Mouse (Mus musculus): ENCODE results near the gene Tssc4.

Gene Tssc4

DNA sequence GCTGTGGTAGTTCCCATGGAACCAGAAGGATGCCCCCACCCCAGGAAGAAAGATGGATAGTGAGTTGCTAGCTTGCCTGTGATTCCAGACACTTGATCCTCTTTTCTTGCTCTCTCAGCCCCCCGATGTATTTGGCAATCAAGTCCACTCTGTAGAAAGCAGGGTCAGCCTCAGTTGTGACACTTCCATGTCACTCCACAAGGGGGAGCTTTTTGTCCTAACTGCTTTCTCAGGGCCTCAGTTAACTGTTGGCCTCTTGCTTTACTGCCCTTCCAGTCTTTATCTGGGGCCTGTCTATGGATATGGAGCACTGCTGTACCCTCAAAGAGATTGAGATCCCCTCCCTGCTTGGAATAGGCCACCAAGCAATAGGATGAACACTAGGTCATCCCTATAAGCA lies 4.0 kb downstream of the Tssc4 start:
- POLR2A ChIA-PET: interaction anchor here in 3 of 4 experiments (0.6 to 26.3 kb wide), 13 partner anchors 9 to 616 kb away, joined by 3 to 600 read pairs (median 5); partner anchors contain the start of genes Cd81 (in 3 of the 3) and Tspan32 (in 1 of the 3)
- CTCF ChIA-PET: interaction anchor here (0.5 to 5.1 kb wide), 42 partner anchors 9 to 992 kb away, joined by 3 to 33 read pairs (median 3); partner anchors contain the start of genes Cd81 (in 2 of the 4), Trpm5 (in 2 of the 4), Ascl2 (in 1 of the 4) and Gm49394 (in 1 of the 4)

DNA sequence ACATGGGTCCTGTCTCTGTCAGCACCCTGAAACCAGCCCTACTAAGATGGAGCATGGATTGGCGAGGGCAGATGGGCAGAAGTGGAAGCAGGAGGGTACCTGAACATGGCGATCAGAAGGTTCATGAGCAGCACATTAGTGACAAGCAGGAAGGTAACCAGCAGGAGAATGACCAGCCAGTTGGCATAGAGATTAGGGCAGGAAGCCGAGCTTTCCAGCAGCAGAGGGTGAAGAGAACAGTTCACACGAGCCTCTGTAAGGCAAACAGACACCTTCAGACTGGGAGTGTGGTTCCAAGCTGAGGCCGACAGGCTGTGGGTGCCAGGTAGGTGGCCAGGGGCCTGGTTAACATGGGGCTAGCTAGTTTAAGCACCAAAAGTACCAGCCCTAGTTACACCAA lies 6.3 kb downstream of the Tssc4 start:
- ChIA-PET CTCF (interaction anchor here in 2 of 4 experiments (1.4 to 5.1 kb wide), 3 partner anchors 11 to 156 kb away, joined by 4 to 33 read pairs (median 22); no protein-coding TSS in a partner anchor), POLR2A (interaction anchor here in 3 of 4 experiments (0.6 to 18.1 kb wide), 5 partner anchors 20 to 1762 kb away, joined by 3 to 600 read pairs (median 164); partner anchors contain the start of genes Cd81 (in 3 of the 3) and Fgf3 (in 1 of the 3))

DNA sequence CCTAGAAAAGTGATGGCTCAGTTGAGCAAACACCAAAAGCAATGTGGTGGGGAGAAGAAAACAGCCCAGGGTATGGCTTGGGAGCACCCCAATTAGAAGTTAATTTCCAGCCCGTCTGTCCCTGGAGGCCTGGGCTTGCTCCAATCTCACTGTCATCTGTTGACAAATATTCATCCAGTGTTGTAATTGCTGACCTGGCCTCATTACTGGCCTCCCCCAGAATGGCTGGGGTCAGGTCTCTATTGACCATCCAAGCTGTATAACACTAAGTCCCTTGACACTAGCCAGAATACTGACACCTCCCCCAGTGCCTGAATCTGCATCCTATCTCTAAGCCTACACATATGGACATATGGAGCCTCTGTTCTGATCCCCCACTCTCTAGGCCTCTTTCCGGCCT lies 8.3 kb downstream of the Tssc4 start:
- ChIA-PET POLR2A (interaction anchor here in 2 of 4 experiments (1.0 to 18.0 kb wide), 6 partner anchors 8 to 69 kb away, joined by 3 to 424 read pairs (median 4); partner anchors contain the start of genes Cd81 (in 2 of the 2) and Tssc4 (in 1 of the 2)), CTCF (interaction anchor here in 1 of 4 experiments (1.6 kb wide), 1 partner anchor 69 kb away, joined by 5 read pairs; no protein-coding TSS in a partner anchor)

DNA sequence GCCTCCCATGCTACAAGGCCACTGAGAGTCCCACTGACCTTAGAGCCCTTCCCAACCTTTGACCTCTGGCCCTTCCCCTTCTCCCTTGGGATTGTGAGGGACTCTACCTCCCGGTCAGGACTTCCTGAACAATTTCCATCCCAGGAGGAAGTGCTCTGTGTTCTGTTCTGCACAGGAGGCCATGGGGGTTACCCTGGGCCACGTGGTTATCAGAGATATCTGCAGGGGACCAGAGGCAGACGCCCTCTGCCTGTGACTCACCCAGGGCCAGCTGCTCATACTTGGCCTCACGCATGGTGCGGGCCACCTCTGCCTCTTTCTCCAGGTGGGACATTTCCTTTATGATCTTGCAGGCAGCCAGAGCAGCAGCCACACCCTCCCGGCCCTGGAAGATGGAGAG lies 13.0 kb downstream of the Tssc4 start:
- ChIA-PET CTCF (interaction anchor here in 2 of 4 experiments (0.8 to 1.0 kb wide), 2 partner anchors 9 kb away, joined by 3 to 4 read pairs; no protein-coding TSS in a partner anchor), POLR2A (interaction anchor here in 3 of 4 experiments (0.6 to 2.3 kb wide), 5 partner anchors 10 to 74 kb away, joined by 3 to 9 read pairs (median 5); partner anchors contain the start of gene Cd81 (in 1 of the 3))

DNA sequence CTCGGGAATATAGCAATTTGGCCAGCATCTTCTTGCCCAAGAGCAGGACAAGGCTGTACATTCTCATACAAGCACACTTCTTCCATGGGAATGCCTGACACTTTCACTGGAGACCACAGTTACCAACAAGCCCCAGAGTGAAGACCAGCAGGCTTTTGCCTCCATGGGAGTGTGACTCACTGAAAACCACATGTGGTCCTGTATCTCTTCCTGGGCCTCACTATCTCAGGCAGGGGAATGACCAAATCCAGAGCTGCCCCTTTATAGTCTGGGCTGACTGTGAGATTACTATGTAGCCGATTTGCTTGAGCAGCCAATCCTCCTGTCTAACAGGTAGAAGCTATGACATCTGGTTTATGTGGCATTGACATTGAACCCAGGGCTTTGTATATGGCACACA lies 14.7 kb downstream of the Tssc4 start:
- POLR2A ChIA-PET: interaction anchor here in 2 of 4 experiments (0.9 to 6.2 kb wide), 3 partner anchors 13 to 75 kb away, joined by 3 to 50 read pairs (median 42); partner anchors contain the start of gene Tssc4 (in 1 of the 2)
- CTCF ChIA-PET: interaction anchor here in 1 of 4 experiments (1.1 to 4.5 kb wide), 2 partner anchors 10 to 75 kb away, joined by 3 to 89 read pairs; no protein-coding TSS in a partner anchor

DNA sequence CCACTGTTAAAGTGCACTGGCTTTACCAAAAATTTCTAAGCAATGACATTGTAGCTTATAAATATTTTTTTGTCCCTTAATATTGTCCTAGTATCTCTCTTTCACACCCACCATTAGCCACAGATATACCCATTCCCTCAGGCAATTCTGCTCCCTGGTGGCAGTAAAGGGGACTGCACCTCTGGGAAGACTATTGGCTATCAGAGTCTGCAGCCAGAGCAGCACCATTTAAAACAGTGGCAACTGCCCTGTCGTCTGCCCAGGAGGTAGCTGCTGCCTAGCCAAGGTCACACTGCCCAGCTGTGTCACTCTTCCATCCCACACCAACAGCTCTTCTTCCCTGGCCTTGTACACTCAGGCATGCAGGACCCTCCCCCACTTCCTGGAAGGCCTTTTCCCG lies 17.3 kb downstream of the Tssc4 start:
- ChIA-PET CTCF (interaction anchor here (0.5 to 5.3 kb wide), 64 partner anchors 8 to 406 kb away, joined by 3 to 89 read pairs (median 4); partner anchors contain the start of genes Trpm5 (in 2 of the 4), Cd81 (in 1 of the 4) and Tssc4 (in 1 of the 4)), POLR2A (interaction anchor here in 3 of 4 experiments (0.7 to 6.2 kb wide), 26 partner anchors 9 to 1797 kb away, joined by 3 to 50 read pairs (median 4); partner anchors contain the start of genes Cd81 (in 3 of the 3) and Tssc4 (in 1 of the 3))

DNA sequence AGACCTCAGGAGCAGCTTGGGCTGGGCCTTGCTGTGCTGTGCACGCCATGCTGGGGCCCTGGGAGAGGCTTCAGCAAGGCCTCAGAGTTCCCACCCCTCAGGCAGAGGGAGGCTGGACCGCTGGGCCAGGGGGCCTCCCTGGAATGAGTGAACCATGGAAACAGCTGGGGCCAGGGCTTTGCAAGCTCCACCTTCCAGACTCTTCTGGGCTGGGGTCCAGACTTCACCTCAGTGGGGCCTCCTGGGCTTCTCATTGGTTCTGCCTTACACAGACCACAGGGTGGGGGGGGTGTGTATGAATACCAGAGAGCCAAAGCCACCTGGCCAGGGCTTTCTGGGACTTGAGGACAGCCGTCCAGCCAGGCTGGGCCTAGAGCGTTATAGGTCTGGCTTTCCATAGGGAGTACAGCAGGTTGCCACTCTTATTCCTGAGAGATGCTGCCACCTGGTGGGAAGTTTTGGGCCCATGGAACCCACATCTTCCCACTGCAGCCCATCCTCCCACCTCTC lies 18.1 kb downstream of the Tssc4 start:
- POLR2A ChIA-PET: interaction anchor here in 3 of 4 experiments (0.7 to 6.2 kb wide), 21 partner anchors 10 to 381 kb away, joined by 3 to 50 read pairs (median 5); partner anchors contain the start of genes Cd81 (in 3 of the 3) and Tssc4 (in 1 of the 3)
- CTCF ChIA-PET: interaction anchor here (0.5 to 5.3 kb wide), 47 partner anchors 8 to 512 kb away, joined by 3 to 89 read pairs (median 5); partner anchors contain the start of genes Cd81 (in 1 of the 4) and Trpm5 (in 1 of the 4)

DNA sequence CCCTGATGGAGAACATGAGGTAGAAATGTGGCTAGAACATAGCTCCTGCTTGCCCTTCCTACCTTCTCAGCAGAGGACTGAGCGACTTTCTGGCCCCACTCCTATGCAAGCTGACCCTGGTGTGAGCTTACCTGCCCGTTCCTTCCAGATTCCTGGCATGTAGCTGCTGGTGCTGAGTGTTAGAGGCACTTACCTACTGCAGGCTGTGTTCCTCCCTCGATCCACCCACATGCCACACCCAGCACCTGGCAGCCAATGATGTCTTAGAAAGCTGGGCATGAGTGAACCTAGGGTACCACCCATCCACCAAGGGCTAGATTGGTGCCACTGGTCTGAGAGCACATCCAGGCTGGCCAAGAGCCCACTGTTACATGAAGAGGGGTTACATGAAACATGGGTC lies 24.8 kb downstream of the Tssc4 start:
- POLR2A ChIA-PET: interaction anchor here in 2 of 4 experiments (1.1 to 2.6 kb wide), 5 partner anchors 13 to 199 kb away, joined by 3 to 10 read pairs (median 3); partner anchors contain the start of gene Cd81 (in 1 of the 2)
- CTCF ChIA-PET: interaction anchor here (0.5 to 3.8 kb wide), 38 partner anchors 8 to 1746 kb away, joined by 3 to 44 read pairs (median 6); partner anchors contain the start of genes Kcnq1 (in 2 of the 4) and Slc22a18 (in 1 of the 4)

DNA sequence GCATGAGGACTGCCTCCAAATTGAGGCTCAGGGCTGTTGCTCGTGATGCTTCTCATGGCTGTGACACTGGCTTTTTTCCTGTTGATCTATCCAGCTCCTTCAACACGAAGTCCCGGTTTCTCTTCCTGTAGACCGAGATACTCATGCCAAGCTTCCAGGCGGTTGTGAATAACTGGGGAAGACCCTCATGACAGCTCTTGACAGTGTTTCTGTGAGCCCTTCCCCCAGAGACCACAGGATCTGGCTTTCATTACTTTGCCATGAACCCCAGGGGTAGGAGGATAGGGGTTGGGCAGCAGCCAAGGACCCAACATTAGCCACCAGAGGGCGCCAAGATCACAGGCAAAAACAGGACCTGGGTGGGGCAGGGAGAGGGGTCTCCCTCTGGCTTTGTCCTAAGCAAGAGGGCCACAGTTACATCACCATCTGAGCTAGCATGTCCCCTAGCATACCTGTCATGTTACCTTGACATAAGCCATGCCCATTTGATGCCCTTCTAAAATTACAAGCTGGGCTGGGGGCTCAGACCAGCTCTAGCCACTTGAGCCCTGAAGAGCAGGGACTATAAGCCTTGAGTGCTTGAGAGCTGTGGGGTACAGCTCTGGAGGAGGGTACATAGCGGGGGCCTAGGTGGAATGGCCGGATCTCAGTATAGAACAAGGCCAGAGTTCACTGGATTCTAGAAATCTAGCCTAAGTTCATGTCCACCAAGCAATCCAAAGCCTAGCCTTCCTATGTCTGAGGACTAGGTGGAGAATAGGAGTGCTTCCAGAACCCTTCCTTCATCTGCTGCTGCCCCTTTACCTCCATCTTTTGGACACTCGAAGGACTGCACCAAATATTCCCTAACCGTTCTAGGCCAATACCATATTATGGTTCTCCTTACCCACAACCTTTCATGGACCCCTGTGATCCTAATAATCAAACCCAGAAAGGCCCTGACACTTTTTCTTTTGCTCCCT lies 25.8 kb downstream of the Tssc4 start, which contains the start of gene Trpm5:
Gene Trpm5, minus strand, starts transcription at position 51 of the 962 bp plus-strand sequence.
- POLR2A ChIA-PET: interaction anchor here in 2 of 4 experiments (0.6 to 1.6 kb wide), 6 partner anchors 12 to 375 kb away, joined by 3 to 6 read pairs (median 3); no protein-coding TSS in a partner anchor
- CTCF ChIA-PET: interaction anchor here (0.5 to 3.8 kb wide), 54 partner anchors 9 to 1747 kb away, joined by 3 to 44 read pairs (median 4); partner anchors contain the start of genes Kcnq1 (in 2 of the 4) and Slc22a18 (in 1 of the 4)

DNA sequence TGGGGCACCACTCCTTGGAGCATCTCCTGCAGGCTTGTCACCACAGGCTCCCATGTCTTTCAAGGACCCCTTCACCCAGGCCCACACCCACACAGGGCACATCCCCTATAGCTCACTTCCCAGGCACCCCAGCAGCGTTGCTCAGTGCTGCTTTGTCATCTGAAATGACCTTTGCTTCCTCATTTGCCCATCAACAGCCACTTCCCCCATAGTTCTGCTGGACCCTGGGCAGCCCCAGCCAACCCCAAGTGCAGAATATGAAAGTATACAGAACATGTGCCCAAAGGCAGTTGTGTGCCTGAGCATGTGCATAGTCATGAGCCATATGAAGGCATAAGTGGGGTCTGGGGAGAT lies 26.5 kb downstream of the Tssc4 start:
- ChIA-PET POLR2A (interaction anchor here in 1 of 4 experiments (1.6 kb wide), 1 partner anchor 375 kb away, joined by 3 read pairs; no protein-coding TSS in a partner anchor), CTCF (interaction anchor here (0.6 to 3.8 kb wide), 39 partner anchors 8 to 411 kb away, joined by 3 to 44 read pairs (median 5); partner anchors contain the start of genes Kcnq1 (in 2 of the 4) and Slc22a18 (in 1 of the 4))

DNA sequence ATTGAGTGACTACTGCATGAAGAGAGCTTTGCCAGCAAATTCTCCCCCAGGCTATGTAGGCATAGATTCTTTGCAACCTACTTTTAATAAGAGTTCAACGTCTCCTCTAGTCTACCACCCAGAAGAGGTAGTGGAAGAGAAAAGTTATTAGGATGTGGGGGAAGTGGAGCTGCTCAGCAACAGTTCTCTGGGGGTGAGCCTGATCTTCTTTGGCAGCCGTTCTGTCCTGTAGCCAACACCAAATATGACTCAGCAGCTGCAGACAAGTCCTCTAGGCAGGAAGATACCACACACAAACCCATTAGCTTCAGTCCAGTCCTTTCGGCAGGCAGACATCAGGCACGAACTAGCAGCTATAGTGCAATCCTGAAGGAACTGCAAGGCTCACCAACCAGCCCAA lies 31.7 kb downstream of the Tssc4 start:
- CTCF ChIA-PET: interaction anchor here in 3 of 4 experiments (0.5 to 3.5 kb wide), 11 partner anchors 11 to 380 kb away, joined by 3 to 13 read pairs (median 3); no protein-coding TSS in a partner anchor
- POLR2A ChIA-PET: interaction anchor here in 2 of 4 experiments (1.1 to 1.6 kb wide), 3 partner anchors 23 to 401 kb away, joined by 3 to 5 read pairs (median 4); no protein-coding TSS in a partner anchor

DNA sequence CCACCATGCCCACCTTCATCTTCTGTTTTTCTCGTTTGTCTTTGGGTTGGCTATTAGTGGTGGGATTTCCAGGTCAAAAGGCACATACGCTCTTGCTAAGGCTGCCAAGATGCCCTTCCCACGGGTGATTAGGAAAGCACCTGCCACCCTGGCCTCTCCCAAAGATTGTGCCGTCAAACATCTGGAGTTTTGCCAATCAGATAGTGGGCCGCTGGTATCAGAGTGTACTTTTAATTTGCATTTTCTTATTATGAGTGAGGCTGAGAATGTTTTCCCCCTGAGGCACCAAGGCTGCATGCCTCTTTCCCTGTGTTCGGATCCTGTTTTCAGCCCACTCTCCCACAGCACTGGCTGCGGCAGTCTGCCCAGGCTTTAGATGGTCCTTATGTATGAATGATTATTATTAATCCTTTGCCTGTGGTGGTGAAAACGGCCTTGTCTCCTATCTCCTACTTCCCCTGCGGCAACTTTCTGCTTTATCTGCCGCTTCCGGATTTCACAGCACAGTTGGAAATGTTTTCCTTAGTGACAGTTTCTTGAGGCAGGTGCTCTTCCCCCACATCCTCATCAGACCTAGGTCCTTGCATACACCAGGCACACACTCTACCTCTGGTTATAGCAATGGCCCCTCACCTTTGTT lies 36.3 kb downstream of the Tssc4 start:
- ChIA-PET POLR2A (interaction anchor here in 3 of 4 experiments (0.6 to 1.6 kb wide), 5 partner anchors 11 to 722 kb away, joined by 3 to 5 read pairs (median 3); no protein-coding TSS in a partner anchor), CTCF (interaction anchor here in 3 of 4 experiments (1.0 to 2.3 kb wide), 6 partner anchors 11 to 361 kb away, joined by 3 to 6 read pairs (median 4); partner anchors contain the start of gene Trpm5 (in 2 of the 3))

DNA sequence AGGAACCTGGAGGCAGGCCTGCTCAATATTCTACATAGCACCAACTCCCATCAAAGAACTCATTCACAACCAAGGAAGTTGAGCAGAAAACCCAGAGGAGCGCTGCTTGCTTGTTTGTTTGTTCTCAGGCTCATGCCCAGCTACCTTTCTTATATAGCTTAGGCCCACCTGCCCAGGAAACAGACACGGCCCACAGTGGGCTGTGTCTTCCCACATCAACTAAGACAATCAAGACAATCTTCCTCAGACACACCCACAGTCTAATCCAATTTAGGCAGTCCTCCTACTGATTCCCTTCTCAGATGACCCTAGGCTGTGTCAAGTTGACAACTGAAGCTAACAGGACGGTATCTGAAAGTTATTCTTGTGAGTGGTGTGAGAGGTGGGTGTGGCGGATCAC lies 37.0 kb downstream of the Tssc4 start, which contains the start of gene Kcnq1:
Gene Kcnq1, plus strand, starts transcription at position 301 of the 400 bp plus-strand sequence.
- ChIA-PET CTCF (interaction anchor here (0.7 to 2.3 kb wide), 10 partner anchors 11 to 360 kb away, joined by 3 to 6 read pairs (median 4); partner anchors contain the start of gene Trpm5 (in 2 of the 4)), POLR2A (interaction anchor here in 3 of 4 experiments (0.6 to 1.6 kb wide), 5 partner anchors 11 to 721 kb away, joined by 3 to 5 read pairs (median 3); no protein-coding TSS in a partner anchor)

DNA sequence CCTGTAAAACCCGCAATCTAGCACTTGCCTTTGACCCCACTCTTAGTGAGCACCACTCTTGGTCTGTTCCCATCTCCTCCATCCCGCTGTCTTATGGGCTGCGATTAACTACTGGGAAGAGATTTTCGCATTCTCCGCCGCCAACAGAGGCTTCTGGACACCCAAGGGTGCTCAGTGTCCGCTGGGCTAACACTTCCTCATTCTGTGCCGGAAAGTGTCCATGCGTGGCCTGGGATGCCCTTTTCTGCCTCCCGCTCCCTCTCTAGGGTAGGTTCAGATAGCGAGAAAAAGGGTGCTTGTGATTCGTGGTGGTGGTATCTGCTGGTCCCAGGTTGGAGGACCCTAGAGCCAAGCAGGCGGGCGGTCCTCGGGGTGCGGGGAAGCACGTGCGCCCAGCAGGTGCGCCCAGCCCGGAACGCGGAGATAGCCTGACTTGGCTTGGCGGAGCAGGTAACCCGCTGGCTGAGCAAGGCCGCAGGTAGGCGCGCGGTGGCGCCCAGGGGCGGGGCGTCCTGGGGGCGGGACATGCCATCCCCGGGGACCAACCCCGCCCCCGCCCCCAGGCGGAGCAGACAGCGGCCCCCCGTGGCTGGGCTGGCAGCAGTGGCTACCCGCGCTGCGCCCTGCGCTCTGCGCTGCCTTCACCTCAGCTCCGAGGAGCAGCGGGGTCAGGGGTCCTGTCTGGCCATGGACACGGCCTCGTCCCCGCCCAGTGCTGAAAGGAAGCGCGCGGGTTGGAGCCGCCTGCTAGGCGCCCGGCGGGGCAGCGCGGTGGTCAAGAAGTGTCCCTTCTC lies 37.8 kb downstream of the Tssc4 start:
- CTCF ChIA-PET: interaction anchor here (0.7 to 2.3 kb wide), 15 partner anchors 12 to 399 kb away, joined by 3 to 6 read pairs (median 4); partner anchors contain the start of gene Trpm5 (in 2 of the 4)
- POLR2A ChIA-PET: interaction anchor here in 3 of 4 experiments (1.3 to 1.7 kb wide), 5 partner anchors 10 to 18 kb away, joined by 3 to 4 read pairs (median 3); partner anchors contain the start of gene Trpm5 (in 1 of the 3)

DNA sequence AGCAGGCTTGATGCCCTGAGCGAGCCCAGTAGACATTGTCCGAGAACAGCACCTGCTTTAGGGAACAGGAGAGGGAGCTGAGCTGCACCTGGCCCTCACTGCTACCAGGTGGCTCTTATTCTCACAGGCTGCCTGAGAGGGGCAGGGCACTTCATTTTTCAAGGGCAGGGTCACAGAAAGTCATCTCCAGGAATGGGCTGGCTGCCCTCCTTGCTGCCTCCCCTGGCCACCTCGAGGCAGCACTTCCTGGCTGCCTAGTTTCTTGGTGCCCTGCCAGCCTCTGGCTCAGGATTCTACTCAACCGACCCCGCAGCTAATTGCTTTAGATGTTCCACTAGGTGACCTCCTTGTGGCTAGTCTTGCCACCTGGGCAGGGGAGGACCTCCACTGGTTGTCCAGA lies 39.2 kb downstream of the Tssc4 start:
- ChIA-PET CTCF (interaction anchor here in 2 of 4 experiments (0.7 to 2.2 kb wide), 7 partner anchors 16 to 398 kb away, joined by 3 to 7 read pairs (median 4); no protein-coding TSS in a partner anchor), POLR2A (interaction anchor here in 3 of 4 experiments (0.8 to 1.7 kb wide), 4 partner anchors 9 to 43 kb away, joined by 3 read pairs; no protein-coding TSS in a partner anchor)
